Mouse (Mus musculus): ENCODE results near the gene Ppp1r11. TPM values are rescaled to one million over a fixed set of nuclear protein-coding genes. Genes with fewer than 3 reads are reported as not detected.

Ppp1r11 gene
- total and polyA plus RNA-seq, 2 experiments from 2014 or later: 28.4 to 145 TPM

- Histone ChIP-seq H3K27me3 (ENCODE audit: insufficient read depth, low read length) (no peaks in the 10 kb centered on the region), H3K36me3 (ENCODE audit: insufficient read depth, low read length) (no peaks in the 10 kb centered on the region), H3K4me2 (ENCODE audit: low read depth, low read length) (no peak overlapping the region), H3K4me1 (ENCODE audit: insufficient read depth, low read length) (no peaks in the 10 kb centered on the region), H3K27ac (no peak overlapping the region), H3K4me3 (ENCODE audit: low read length) (no peak overlapping the region), H3K9ac (replicated peaks; ENCODE audit: low read length) (no peak overlapping the region), H3K9me3 (ENCODE audit: low read length) (no peaks in the 10 kb centered on the region)
- no peak for DNase-seq (ENCODE audit: low spot score)
- WGBS: 31% methylated on average over 1 of the region's 1 CpGs
- no peak for TF ChIP-seq CTCF (IDR thresholded peaks at IDR 0.05; ENCODE audit: low read depth)
- ATAC-seq: no peak
Measured at GRCm38 (mm10) chr17:36908235-36908634, 43.3 kb downstream of the Ppp1r11 start.

GRCm38 (mm10) chr17:36903651-36904050, 47.9 kb downstream of the Ppp1r11 start:
- Histone ChIP-seq H3K4me1 (ENCODE audit: insufficient read depth, low read length) (no peaks in the 10 kb centered on the region), H3K27me3 (ENCODE audit: insufficient read depth, low read length) (no peaks in the 10 kb centered on the region), H3K36me3 (ENCODE audit: insufficient read depth, low read length) (no peaks in the 10 kb centered on the region), H3K4me3 (ENCODE audit: low read length) (no peak overlapping the region), H3K4me2 (ENCODE audit: low read depth, low read length) (no peak overlapping the region), H3K9ac (replicated peaks; ENCODE audit: low read length) (no peak overlapping the region), H3K9me3 (ENCODE audit: low read length) (no peaks in the 10 kb centered on the region), H3K27ac (no peak overlapping the region)
- no peak for ATAC-seq
- TF ChIP-seq CTCF (IDR thresholded peaks at IDR 0.05; ENCODE audit: low read depth): no peak
- WGBS: 72% methylated on average over 3 of the region's 3 CpGs
- DNase-seq (ENCODE audit: low spot score): no peak

GRCm38 (mm10) chr17:36900691-36901090, 50.9 kb downstream of the Ppp1r11 start:
- no peak for ATAC-seq
- Histone ChIP-seq H3K4me1 (ENCODE audit: insufficient read depth, low read length) (no peaks in the 10 kb centered on the region), H3K27ac (no peak overlapping the region), H3K36me3 (ENCODE audit: insufficient read depth, low read length) (no peaks in the 10 kb centered on the region), H3K9ac (replicated peaks; ENCODE audit: low read length) (no peak overlapping the region), H3K4me3 (ENCODE audit: low read length) (no peak overlapping the region), H3K27me3 (ENCODE audit: insufficient read depth, low read length) (no peaks in the 10 kb centered on the region), H3K4me2 (ENCODE audit: low read depth, low read length) (no peak overlapping the region), H3K9me3 (ENCODE audit: low read length) (no peaks in the 10 kb centered on the region)
- no peak; the same call in 1 of the 2 replicates for TF ChIP-seq CTCF (IDR thresholded peaks at IDR 0.05; ENCODE audit: low read depth)
- DNase-seq (ENCODE audit: low spot score): no peak
- 35% methylated on average over 1 of the region's 1 CpGs for WGBS

- no peak for ATAC-seq
- no peaks in the 10 kb centered on the region for H3K9me3 ChIP-seq (ENCODE audit: low read length)
- no peak overlapping the region for H3K27ac ChIP-seq
- no peaks in the 10 kb centered on the region for H3K4me1 ChIP-seq (ENCODE audit: insufficient read depth, low read length)
- H3K4me2 ChIP-seq (ENCODE audit: low read depth, low read length): no peak overlapping the region
- no peaks in the 10 kb centered on the region for H3K27me3 ChIP-seq (ENCODE audit: insufficient read depth, low read length)
- WGBS: 79% methylated on average over 5 of the region's 5 CpGs
- no peak overlapping the region for H3K9ac ChIP-seq (replicated peaks; ENCODE audit: low read length)
- no peak for TF ChIP-seq CTCF (IDR thresholded peaks at IDR 0.05; ENCODE audit: low read depth)
- no peak overlapping the region for H3K4me3 ChIP-seq (ENCODE audit: low read length)
- no peaks in the 10 kb centered on the region for H3K36me3 ChIP-seq (ENCODE audit: insufficient read depth, low read length)
- no peak for DNase-seq (ENCODE audit: low spot score)
Measured at GRCm38 (mm10) chr17:36900001-36900400, 51.5 kb downstream of the Ppp1r11 start.

GRCm38 (mm10) chr17:36899376-36899775, 52.2 kb downstream of the Ppp1r11 start:
- Histone ChIP-seq H3K9me3 (ENCODE audit: low read length) (no peaks in the 10 kb centered on the region), H3K27me3 (ENCODE audit: insufficient read depth, low read length) (no peaks in the 10 kb centered on the region), H3K27ac (no peak overlapping the region), H3K4me2 (ENCODE audit: low read depth, low read length) (no peak overlapping the region), H3K9ac (replicated peaks; ENCODE audit: low read length) (no peak overlapping the region), H3K4me3 (ENCODE audit: low read length) (no peak overlapping the region), H3K4me1 (ENCODE audit: insufficient read depth, low read length) (no peaks in the 10 kb centered on the region), H3K36me3 (ENCODE audit: insufficient read depth, low read length) (no peaks in the 10 kb centered on the region)
- no peak for TF ChIP-seq CTCF (IDR thresholded peaks at IDR 0.05; ENCODE audit: low read depth)
- no peak for DNase-seq (ENCODE audit: low spot score)
- 86% methylated on average over 4 of the region's 4 CpGs for WGBS
- no peak for ATAC-seq

Other genes starting within 250 kb of the Ppp1r11 start
- gene H2-M10.5, start 178.8 kb downstream of the Ppp1r11 start, total RNA-seq (2014; rRNA removed): not detected in 2 replicates
- gene H2-M10.5, start 178.8 kb downstream of the Ppp1r11 start, polyA plus RNA-seq (2015; fragmentation: Nextera tagmentation; extraction: Ambion mirVana): not detected in 2 replicates
- gene H2-M10.6, start 139.6 kb downstream of the Ppp1r11 start, total RNA-seq (2014; rRNA removed): not detected in 2 replicates
- gene H2-M10.6, start 139.6 kb downstream of the Ppp1r11 start, polyA plus RNA-seq (2015; fragmentation: Nextera tagmentation; extraction: Ambion mirVana): not detected in 2 replicates
- gene Trim26, start 114.6 kb downstream of the Ppp1r11 start, total RNA-seq (2014; rRNA removed): 21.6 and 27.9 TPM in 2 replicates
- gene Trim26, start 114.6 kb downstream of the Ppp1r11 start, polyA plus RNA-seq (2015; fragmentation: Nextera tagmentation; extraction: Ambion mirVana): 46.7 and 50.6 TPM in 2 replicates
- 0.47 TPM in 1 of 2 replicates, not detected in the other for gene Trim15, start 84.5 kb downstream of the Ppp1r11 start, total RNA-seq (2014; rRNA removed)
- gene Trim15, start 84.5 kb downstream of the Ppp1r11 start, polyA plus RNA-seq (2015; fragmentation: Nextera tagmentation; extraction: Ambion mirVana): 0.40 and 0.66 TPM in 2 replicates
- gene Trim10, start 82.2 kb downstream of the Ppp1r11 start, total RNA-seq (2014; rRNA removed): 0.11 TPM in 1 of 2 replicates, not detected in the other
- 0.19 and 0.23 TPM in 2 replicates for gene Trim10, start 82.2 kb downstream of the Ppp1r11 start, polyA plus RNA-seq (2015; fragmentation: Nextera tagmentation; extraction: Ambion mirVana)
- gene Trim40, start 61.6 kb downstream of the Ppp1r11 start, total RNA-seq (2014; rRNA removed): not detected in 2 replicates
- 0.13 TPM in 1 of 2 replicates, not detected in the other for gene Trim40, start 61.6 kb downstream of the Ppp1r11 start, polyA plus RNA-seq (2015; fragmentation: Nextera tagmentation; extraction: Ambion mirVana)
- gene Trim31, start 53.6 kb downstream of the Ppp1r11 start, total RNA-seq (2014; rRNA removed): not detected in 2 replicates
- gene Trim31, start 53.6 kb downstream of the Ppp1r11 start, polyA plus RNA-seq (2015; fragmentation: Nextera tagmentation; extraction: Ambion mirVana): not detected in 2 replicates
- 4.2 and 6.1 TPM in 2 replicates for gene Rnf39, start 8.8 kb downstream of the Ppp1r11 start, total RNA-seq (2014; rRNA removed)
- gene Rnf39, start 8.8 kb downstream of the Ppp1r11 start, polyA plus RNA-seq (2015; fragmentation: Nextera tagmentation; extraction: Ambion mirVana): 2.5 and 3.6 TPM in 2 replicates
- gene Znrd1, start 6.8 kb upstream of the Ppp1r11 start, total RNA-seq (2014; rRNA removed): 45.0 and 52.7 TPM in 2 replicates
- 49.3 and 51.2 TPM in 2 replicates for gene Znrd1, start 6.8 kb upstream of the Ppp1r11 start, polyA plus RNA-seq (2015; fragmentation: Nextera tagmentation; extraction: Ambion mirVana)
- 1.3 and 3.2 TPM in 2 replicates for gene Znrd1as, start 6.9 kb upstream of the Ppp1r11 start, total RNA-seq (2014; rRNA removed)
- 3.4 and 4.0 TPM in 2 replicates for gene Znrd1as, start 6.9 kb upstream of the Ppp1r11 start, polyA plus RNA-seq (2015; fragmentation: Nextera tagmentation; extraction: Ambion mirVana)
- not detected in 2 replicates for gene 2410137M14Rik, start 29.5 kb upstream of the Ppp1r11 start, total RNA-seq (2014; rRNA removed)
- gene 2410137M14Rik, start 29.5 kb upstream of the Ppp1r11 start, polyA plus RNA-seq (2015; fragmentation: Nextera tagmentation; extraction: Ambion mirVana): 0.23 and 0.26 TPM in 2 replicates
- gene H2-M5, start 37.8 kb upstream of the Ppp1r11 start, total RNA-seq (2014; rRNA removed): 0.97 and 2.5 TPM in 2 replicates
- gene H2-M5, start 37.8 kb upstream of the Ppp1r11 start, polyA plus RNA-seq (2015; fragmentation: Nextera tagmentation; extraction: Ambion mirVana): 1.1 and 1.9 TPM in 2 replicates
- 118 and 137 TPM in 2 replicates for gene Zfp57, start 49.4 kb upstream of the Ppp1r11 start, total RNA-seq (2014; rRNA removed)
- gene Zfp57, start 49.4 kb upstream of the Ppp1r11 start, polyA plus RNA-seq (2015; fragmentation: Nextera tagmentation; extraction: Ambion mirVana): 118 and 129 TPM in 2 replicates
- gene Mog, start 71.7 kb upstream of the Ppp1r11 start, total RNA-seq (2014; rRNA removed): 0.52 TPM in 1 of 2 replicates, not detected in the other
- 1.5 and 1.7 TPM in 2 replicates for gene Mog, start 71.7 kb upstream of the Ppp1r11 start, polyA plus RNA-seq (2015; fragmentation: Nextera tagmentation; extraction: Ambion mirVana)
- 519 and 527 TPM in 2 replicates for gene Gabbr1, start 94.2 kb upstream of the Ppp1r11 start, total RNA-seq (2014; rRNA removed)
- 93.4 and 98.3 TPM in 2 replicates for gene Gabbr1, start 94.2 kb upstream of the Ppp1r11 start, polyA plus RNA-seq (2015; fragmentation: Nextera tagmentation; extraction: Ambion mirVana)
- not detected in 2 replicates for gene Olfr90, start 136.8 kb upstream of the Ppp1r11 start, total RNA-seq (2014; rRNA removed)
- gene Olfr90, start 136.8 kb upstream of the Ppp1r11 start, polyA plus RNA-seq (2015; fragmentation: Nextera tagmentation; extraction: Ambion mirVana): not detected in 2 replicates
- not detected in 2 replicates for gene Olfr91, start 146.5 kb upstream of the Ppp1r11 start, total RNA-seq (2014; rRNA removed)
- 0.06 TPM in 1 of 2 replicates, not detected in the other for gene Olfr91, start 146.5 kb upstream of the Ppp1r11 start, polyA plus RNA-seq (2015; fragmentation: Nextera tagmentation; extraction: Ambion mirVana)
- gene Olfr92, start 168.3 kb upstream of the Ppp1r11 start, total RNA-seq (2014; rRNA removed): not detected in 2 replicates
- not detected in 2 replicates for gene Olfr92, start 168.3 kb upstream of the Ppp1r11 start, polyA plus RNA-seq (2015; fragmentation: Nextera tagmentation; extraction: Ambion mirVana)
- not detected in 2 replicates for gene Olfr93, start 209.8 kb upstream of the Ppp1r11 start, total RNA-seq (2014; rRNA removed)
- not detected in 2 replicates for gene Olfr93, start 209.8 kb upstream of the Ppp1r11 start, polyA plus RNA-seq (2015; fragmentation: Nextera tagmentation; extraction: Ambion mirVana)
- gene Ubd, start 242.2 kb upstream of the Ppp1r11 start, total RNA-seq (2014; rRNA removed): not detected in 2 replicates
- gene Ubd, start 242.2 kb upstream of the Ppp1r11 start, polyA plus RNA-seq (2015; fragmentation: Nextera tagmentation; extraction: Ambion mirVana): not detected in 2 replicates
- 0.58 and 1.3 TPM in 2 replicates for gene Olfr94, start 249.3 kb upstream of the Ppp1r11 start, total RNA-seq (2014; rRNA removed)
- gene Olfr94, start 249.3 kb upstream of the Ppp1r11 start, polyA plus RNA-seq (2015; fragmentation: Nextera tagmentation; extraction: Ambion mirVana): 0.14 TPM in 1 of 2 replicates, not detected in the other